Mouse (Mus musculus): ENCODE data around the gene Wnt11. TPM values are rescaled to one million over a fixed set of nuclear protein-coding genes. Genes with fewer than 3 reads are reported as not detected.

Wnt11 gene
- polyA plus RNA-seq, 1 experiment: 6.3 TPM

GRCm38 (mm10) chr7:98793811-98794210, 41.1 kb upstream of the Wnt11 start:
- no peaks in the 10 kb centered on the region for H3K36me3 ChIP-seq (ENCODE audit: control insufficient read depth, insufficient read depth)
- no peaks in the 10 kb centered on the region for H3K79me2 ChIP-seq (ENCODE audit: control insufficient read depth, insufficient read depth)
- no peak overlapping the region for H3K4me2 ChIP-seq (ENCODE audit: low read depth)

GRCm38 (mm10) chr7:98794444-98794843, 40.5 kb upstream of the Wnt11 start:
- Histone ChIP-seq H3K79me2 (ENCODE audit: control insufficient read depth, insufficient read depth) (no peaks in the 10 kb centered on the region), H3K4me3 (no peak overlapping the region), H3K27me3 (ENCODE audit: control insufficient read depth, insufficient read depth, insufficient read length) (no peaks in the 10 kb centered on the region), H3ac (ENCODE audit: control insufficient read depth, insufficient read length) (no peak overlapping the region), H3K36me3 (ENCODE audit: control insufficient read depth, insufficient read depth) (no peaks in the 10 kb centered on the region), H3K4me2 (ENCODE audit: low read depth) (no peak overlapping the region)
- TF ChIP-seq USF1 (IDR thresholded peaks at IDR 0.05; ENCODE audit: low read depth) (no peak), E2F4 (IDR thresholded peaks at IDR 0.05; ENCODE audit: insufficient read depth) (no peak), MAX (IDR thresholded peaks at IDR 0.05; ENCODE audit: low read depth) (no peak), SRF (IDR thresholded peaks at IDR 0.05; ENCODE audit: control insufficient read depth, insufficient read length, low read depth) (no peak), POLR2A (IDR thresholded peaks at IDR 0.05; ENCODE audit: insufficient read length, low read depth) (no peak), TCF3 (IDR thresholded peaks at IDR 0.05; ENCODE audit: insufficient read length, low read depth) (no peak), MYOG (IDR thresholded peaks at IDR 0.05; ENCODE audit: control insufficient read depth in 1 of 3, insufficient read depth in 1 of 3, insufficient read length in 2 of 3, low read depth in 2 of 3) (no peak)

More at GRCm38 (mm10) chr7:98793811-98794210, 41.1 kb upstream of the Wnt11 start:
- no peaks in the 10 kb centered on the region for H3K27me3 ChIP-seq (ENCODE audit: control insufficient read depth, insufficient read depth, insufficient read length)
- TF ChIP-seq CEBPB (IDR thresholded peaks at IDR 0.05; ENCODE audit: insufficient read depth, poor library complexity, severe bottlenecking) (no peak), MYOG (IDR thresholded peaks at IDR 0.05; ENCODE audit: control insufficient read depth in 1 of 3, insufficient read depth in 1 of 3, insufficient read length in 2 of 3, low read depth in 2 of 3) (no peak), TCF12 (IDR thresholded peaks at IDR 0.05; ENCODE audit: insufficient read depth, poor library complexity, severe bottlenecking) (no peak), SRF (IDR thresholded peaks at IDR 0.05; ENCODE audit: control insufficient read depth, insufficient read length, low read depth) (no peak), REST (IDR thresholded peaks at IDR 0.05; ENCODE audit: insufficient read depth, insufficient read length) (no peak), E2F4 (IDR thresholded peaks at IDR 0.05; ENCODE audit: insufficient read depth) (no peak), POLR2AphosphoS2 (IDR thresholded peaks at IDR 0.05; ENCODE audit: insufficient read length, low read depth) (no peak), MAX (IDR thresholded peaks at IDR 0.05; ENCODE audit: low read depth) (no peak), POLR2A (IDR thresholded peaks at IDR 0.05; ENCODE audit: insufficient read length, low read depth) (no peak)
- H3K4me3 ChIP-seq: no peak overlapping the region
- no peak overlapping the region for H3ac ChIP-seq (ENCODE audit: control insufficient read depth, insufficient read length)

- no peak overlapping the region for H3ac ChIP-seq (ENCODE audit: control insufficient read depth, insufficient read length)
- TF ChIP-seq MAX (IDR thresholded peaks at IDR 0.05; ENCODE audit: low read depth): no peak
- no peak for TF ChIP-seq POLR2AphosphoS2 (IDR thresholded peaks at IDR 0.05; ENCODE audit: insufficient read length, low read depth)
- TF ChIP-seq MYOD1 (IDR thresholded peaks at IDR 0.05; ENCODE audit: control insufficient read depth in 1 of 3, insufficient read length in 2 of 3, low read depth in 2 of 3): no peak
- TF ChIP-seq USF1 (IDR thresholded peaks at IDR 0.05; ENCODE audit: low read depth): no peak
- no peak for TF ChIP-seq POLR2A (IDR thresholded peaks at IDR 0.05; ENCODE audit: insufficient read length, low read depth)
- TF ChIP-seq SRF (IDR thresholded peaks at IDR 0.05; ENCODE audit: control insufficient read depth, insufficient read length, low read depth): no peak
- no peak for TF ChIP-seq MYOG (IDR thresholded peaks at IDR 0.05; ENCODE audit: control insufficient read depth in 1 of 3, insufficient read depth in 1 of 3, insufficient read length in 2 of 3, low read depth in 2 of 3)
- no peak for TF ChIP-seq TCF12 (IDR thresholded peaks at IDR 0.05; ENCODE audit: insufficient read depth, poor library complexity, severe bottlenecking)
- no peak for TF ChIP-seq CEBPB (IDR thresholded peaks at IDR 0.05; ENCODE audit: insufficient read depth, poor library complexity, severe bottlenecking)
- no peak for TF ChIP-seq TCF3 (IDR thresholded peaks at IDR 0.05; ENCODE audit: insufficient read length, low read depth)
- TF ChIP-seq REST (IDR thresholded peaks at IDR 0.05; ENCODE audit: insufficient read depth, insufficient read length): no peak
- TF ChIP-seq E2F4 (IDR thresholded peaks at IDR 0.05; ENCODE audit: insufficient read depth): no peak
- no peaks in the 10 kb centered on the region for H3K79me2 ChIP-seq (ENCODE audit: control insufficient read depth, insufficient read depth)
These were observed 39.3 kb upstream of the Wnt11 start for GRCm38 (mm10) chr7:98795637-98796036.

GRCm38 (mm10) chr7:98797347-98798133, 37.4 kb upstream of the Wnt11 start:
- Histone ChIP-seq H3K4me3 (no peak overlapping the region), H3K4me2 (ENCODE audit: low read depth) (no peak overlapping the region), H3ac (ENCODE audit: control insufficient read depth, insufficient read length) (no peak overlapping the region), H3K79me2 (ENCODE audit: control insufficient read depth, insufficient read depth) (no peaks in the 10 kb centered on the region), H3K36me3 (ENCODE audit: control insufficient read depth, insufficient read depth) (no peaks in the 10 kb centered on the region), H3K27me3 (ENCODE audit: control insufficient read depth, insufficient read depth, insufficient read length) (no peaks in the 10 kb centered on the region)
- TF ChIP-seq MYOG (IDR thresholded peaks at IDR 0.05; ENCODE audit: control insufficient read depth in 1 of 3, insufficient read depth in 1 of 3, insufficient read length in 2 of 3, low read depth in 2 of 3) (no peak), REST (IDR thresholded peaks at IDR 0.05; ENCODE audit: insufficient read depth, insufficient read length) (no peak)

More at GRCm38 (mm10) chr7:98795637-98796036, 39.3 kb upstream of the Wnt11 start:
- Histone ChIP-seq H3K4me2 (ENCODE audit: low read depth) (no peak overlapping the region), H3K4me3 (no peak overlapping the region), H3K27me3 (ENCODE audit: control insufficient read depth, insufficient read depth, insufficient read length) (no peaks in the 10 kb centered on the region), H3K36me3 (ENCODE audit: control insufficient read depth, insufficient read depth) (no peaks in the 10 kb centered on the region)

- TF ChIP-seq MYOD1 (IDR thresholded peaks at IDR 0.05; ENCODE audit: control insufficient read depth in 1 of 3, insufficient read length in 2 of 3, low read depth in 2 of 3): no peak
- no peak for TF ChIP-seq USF1 (IDR thresholded peaks at IDR 0.05; ENCODE audit: low read depth)
- no peak for TF ChIP-seq POLR2A (IDR thresholded peaks at IDR 0.05; ENCODE audit: insufficient read length, low read depth)
- TF ChIP-seq MYOG (IDR thresholded peaks at IDR 0.05; ENCODE audit: control insufficient read depth in 1 of 3, insufficient read depth in 1 of 3, insufficient read length in 2 of 3, low read depth in 2 of 3): no peak
- TF ChIP-seq E2F4 (IDR thresholded peaks at IDR 0.05; ENCODE audit: insufficient read depth): no peak
- TF ChIP-seq TCF12 (IDR thresholded peaks at IDR 0.05; ENCODE audit: insufficient read depth, poor library complexity, severe bottlenecking): no peak
- TF ChIP-seq CEBPB (IDR thresholded peaks at IDR 0.05; ENCODE audit: insufficient read depth, poor library complexity, severe bottlenecking): no peak
- no peak for TF ChIP-seq REST (IDR thresholded peaks at IDR 0.05; ENCODE audit: insufficient read depth, insufficient read length)
- TF ChIP-seq TCF3 (IDR thresholded peaks at IDR 0.05; ENCODE audit: insufficient read length, low read depth): no peak
- no peak overlapping the region for H3K4me2 ChIP-seq (ENCODE audit: low read depth)
- no peaks in the 10 kb centered on the region for H3K79me2 ChIP-seq (ENCODE audit: control insufficient read depth, insufficient read depth)
- no peak overlapping the region for H3K4me3 ChIP-seq
- H3K36me3 ChIP-seq (ENCODE audit: control insufficient read depth, insufficient read depth): no peaks in the 10 kb centered on the region
- no peak overlapping the region for H3ac ChIP-seq (ENCODE audit: control insufficient read depth, insufficient read length)
- no peaks in the 10 kb centered on the region for H3K27me3 ChIP-seq (ENCODE audit: control insufficient read depth, insufficient read depth, insufficient read length)
These were observed 36.8 kb upstream of the Wnt11 start for GRCm38 (mm10) chr7:98798134-98798417.
